Mouse (Mus musculus): ENCODE results near the gene Angpt4. TPM values are rescaled to one million over a fixed set of nuclear protein-coding genes. Genes with fewer than 3 reads are reported as not detected.
A peak's percentile ranks its signal among the peaks of the same experiment; 100 is the strongest.

Angpt4 gene
- total and polyA plus RNA-seq, 2 experiments from 2014 or later = 0.12 TPM; not detected in 1

DNA sequence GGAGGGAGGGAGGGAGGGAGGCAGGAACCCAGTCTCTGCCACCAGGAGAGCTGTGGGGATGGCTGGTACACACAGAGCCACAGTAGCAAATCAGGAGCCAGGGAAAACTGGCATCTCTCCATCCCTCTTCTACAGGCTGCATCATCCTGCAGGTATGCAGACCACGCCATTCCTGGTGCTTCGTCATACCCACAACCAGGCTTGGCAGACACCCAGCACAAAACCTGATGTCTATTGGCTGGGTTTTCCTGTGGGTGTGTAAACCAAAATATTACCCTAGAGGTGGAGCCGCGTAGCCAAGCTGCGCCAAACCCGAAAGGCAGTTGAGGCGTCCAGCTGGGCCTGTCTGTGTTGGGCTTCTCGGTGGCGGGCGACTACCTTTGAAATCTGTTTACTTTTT lies 51.5 kb downstream of the Angpt4 start:
- Histone ChIP-seq H3K4me1 (ENCODE audit: control insufficient read depth, insufficient read depth) (peaks cover 13% of the 10 kb centered on the region), H3K27ac (ENCODE audit: low read depth) (no peak overlapping the region)

DNA sequence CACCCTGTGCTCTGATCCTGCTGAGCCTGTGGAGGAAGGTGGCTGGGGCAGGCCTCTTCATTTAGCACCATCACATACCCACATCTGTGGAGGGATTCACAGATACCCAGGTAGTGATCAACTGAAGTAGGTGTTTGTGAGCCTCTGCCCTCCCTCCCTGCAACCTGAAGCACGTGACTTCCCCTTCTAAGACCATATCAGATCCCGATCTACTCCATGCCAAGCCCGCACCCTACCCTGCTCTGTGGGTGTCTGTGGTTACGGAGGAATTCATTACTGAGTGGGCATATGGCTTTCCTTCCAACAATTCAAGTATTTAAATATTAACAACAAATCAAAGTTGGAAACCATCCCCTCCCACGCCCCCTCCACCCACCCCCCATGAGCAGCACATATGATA lies 52.3 kb downstream of the Angpt4 start:
- no peak overlapping the region for H3K4me2 ChIP-seq (ENCODE audit: low read depth, low read length)
- H3K27me3 ChIP-seq (ENCODE audit: control insufficient read depth, insufficient read depth, low read length) = no peaks in the 10 kb centered on the region
- H3K9me3 ChIP-seq (replicated peaks; ENCODE audit: control insufficient read depth, low read length) = no peaks in the 10 kb centered on the region
- ATAC-seq (ENCODE audit: insufficient read depth, low read depth) (no peak), DNase-seq (ENCODE audit: low spot score) (no peak)
- no peak overlapping the region for H3K27ac ChIP-seq (ENCODE audit: low read depth)
- TF ChIP-seq CTCF (IDR thresholded peaks at IDR 0.05; ENCODE audit: low read depth) (no peak), EP300 (IDR thresholded peaks at IDR 0.05; ENCODE audit: low read depth) (no peak)
- H3K4me1 ChIP-seq (ENCODE audit: control insufficient read depth, insufficient read depth) = peaks cover 13% of the 10 kb centered on the region
- H3K36me3 ChIP-seq (replicated peaks; ENCODE audit: control insufficient read depth, insufficient read depth, low read length) = no peaks in the 10 kb centered on the region
- no peak overlapping the region for H3K9ac ChIP-seq (replicated peaks; ENCODE audit: low read depth, low read length)
- 79% methylated on average over 5 of the region's 5 CpGs for WGBS
- H3K4me3 ChIP-seq (ENCODE audit: low read depth, low read length) = no peak overlapping the region

More for the DNA sequence above, 51.5 kb downstream of the Angpt4 start:
- ATAC-seq (ENCODE audit: insufficient read depth, low read depth) (peak; percentile 75), DNase-seq (ENCODE audit: low spot score) (peak; percentile 74)
- Histone ChIP-seq H3K4me2 (ENCODE audit: low read depth, low read length) (no peak overlapping the region), H3K27me3 (ENCODE audit: control insufficient read depth, insufficient read depth, low read length) (no peaks in the 10 kb centered on the region), H3K4me3 (ENCODE audit: low read depth, low read length) (no peak overlapping the region), H3K9me3 (replicated peaks; ENCODE audit: control insufficient read depth, low read length) (no peaks in the 10 kb centered on the region), H3K36me3 (replicated peaks; ENCODE audit: control insufficient read depth, insufficient read depth, low read length) (no peaks in the 10 kb centered on the region), H3K9ac (replicated peaks; ENCODE audit: low read depth, low read length) (no peak overlapping the region)
- 37% methylated on average over 10 of the region's 10 CpGs for WGBS
- TF ChIP-seq EP300 (IDR thresholded peaks at IDR 0.05; ENCODE audit: low read depth) (no peak), CTCF (IDR thresholded peaks at IDR 0.05; ENCODE audit: low read depth) (no peak)

DNA sequence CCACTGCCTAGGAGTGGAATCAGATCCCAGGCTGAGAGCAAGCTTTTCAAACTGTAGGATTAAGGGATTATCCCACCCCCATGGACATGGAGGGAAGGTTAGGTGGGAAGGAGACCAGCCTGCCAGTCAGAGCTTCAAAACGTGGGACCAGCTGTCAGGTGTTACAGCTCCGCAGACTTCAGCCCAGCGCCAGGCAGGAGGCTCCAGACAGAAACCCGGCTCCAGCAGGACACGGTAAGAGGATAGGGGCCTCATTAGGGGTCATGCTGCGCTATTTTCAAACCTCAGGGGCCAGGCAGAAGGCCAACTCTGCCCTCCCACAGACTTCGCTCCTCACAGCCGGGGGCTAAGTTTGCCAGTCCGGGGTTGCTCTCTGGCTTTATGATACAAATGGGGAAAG lies 53.0 kb downstream of the Angpt4 start:
- H3K4me3 ChIP-seq (ENCODE audit: low read depth, low read length) = no peak overlapping the region
- no peaks in the 10 kb centered on the region for H3K9me3 ChIP-seq (replicated peaks; ENCODE audit: control insufficient read depth, low read length)
- DNase-seq (ENCODE audit: low spot score) (no peak), ATAC-seq (ENCODE audit: insufficient read depth, low read depth) (no peak)
- H3K4me2 ChIP-seq (ENCODE audit: low read depth, low read length) = no peak overlapping the region
- 15% methylated on average over 9 of the region's 9 CpGs for WGBS
- no peak overlapping the region for H3K27ac ChIP-seq (ENCODE audit: low read depth)
- no peaks in the 10 kb centered on the region for H3K27me3 ChIP-seq (ENCODE audit: control insufficient read depth, insufficient read depth, low read length)
- TF ChIP-seq EP300 (IDR thresholded peaks at IDR 0.05; ENCODE audit: low read depth) = no peak
- no peak overlapping the region for H3K9ac ChIP-seq (replicated peaks; ENCODE audit: low read depth, low read length)
- peaks cover 13% of the 10 kb centered on the region for H3K4me1 ChIP-seq (ENCODE audit: control insufficient read depth, insufficient read depth)
- no peaks in the 10 kb centered on the region; the same call in 1 of the 2 replicates for H3K36me3 ChIP-seq (replicated peaks; ENCODE audit: control insufficient read depth, insufficient read depth, low read length)

DNA sequence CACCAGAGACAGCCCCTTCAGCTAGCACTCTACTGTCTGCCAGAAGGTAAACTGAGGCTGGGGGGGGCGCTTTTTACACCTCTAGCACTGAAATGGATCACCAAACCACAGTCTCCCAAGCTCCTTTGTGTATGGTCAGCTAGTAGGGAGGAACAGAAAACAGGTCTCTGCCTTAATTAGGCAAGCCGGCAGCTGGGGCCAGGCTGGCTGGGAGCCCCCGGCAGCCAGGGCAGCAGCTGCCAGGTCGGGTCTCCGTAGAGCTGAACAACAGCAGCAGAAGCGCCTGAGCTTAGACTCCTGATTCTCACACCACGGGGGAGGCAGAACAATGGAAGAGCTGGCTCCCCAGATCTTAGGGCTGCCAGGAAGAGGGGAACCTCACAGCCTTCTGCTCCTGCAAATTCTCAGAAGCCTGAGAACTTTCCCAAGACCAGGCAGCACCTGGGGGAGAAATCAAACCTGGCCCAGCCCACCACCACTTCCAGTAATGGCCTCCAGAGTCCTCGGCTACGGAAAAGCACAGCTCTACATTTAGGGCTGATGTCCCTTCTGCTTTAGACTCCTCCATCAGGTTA lies 56.3 kb downstream of the Angpt4 start:
- no peak for TF ChIP-seq EP300 (IDR thresholded peaks at IDR 0.05; ENCODE audit: low read depth)
- TF ChIP-seq CTCF (IDR thresholded peaks at IDR 0.05; ENCODE audit: low read depth) = no peak
- 49% methylated on average over 9 of the region's 9 CpGs for whole genome bisulfite sequencing
- peaks cover 8% of the 10 kb centered on the region; the same call in 1 of the 2 replicates for H3K36me3 ChIP-seq (replicated peaks; ENCODE audit: control insufficient read depth, insufficient read depth, low read length)
- ATAC-seq (ENCODE audit: insufficient read depth, low read depth) = no peak
- no peak overlapping the region for H3K4me2 ChIP-seq (ENCODE audit: low read depth, low read length)
- no peak overlapping the region for H3K4me3 ChIP-seq (ENCODE audit: low read depth, low read length)
- DNase-seq (ENCODE audit: low spot score) = no peak
- no peak overlapping the region for H3K9ac ChIP-seq (replicated peaks; ENCODE audit: low read depth, low read length)
- no peak overlapping the region for H3K27ac ChIP-seq (ENCODE audit: low read depth)
- no peaks in the 10 kb centered on the region for H3K9me3 ChIP-seq (replicated peaks; ENCODE audit: control insufficient read depth, low read length)
- H3K4me1 ChIP-seq (ENCODE audit: control insufficient read depth, insufficient read depth) = peaks cover 20% of the 10 kb centered on the region
- peaks cover 17% of the 10 kb centered on the region; the same call in 1 of the 2 replicates for H3K27me3 ChIP-seq (ENCODE audit: control insufficient read depth, insufficient read depth, low read length)

DNA sequence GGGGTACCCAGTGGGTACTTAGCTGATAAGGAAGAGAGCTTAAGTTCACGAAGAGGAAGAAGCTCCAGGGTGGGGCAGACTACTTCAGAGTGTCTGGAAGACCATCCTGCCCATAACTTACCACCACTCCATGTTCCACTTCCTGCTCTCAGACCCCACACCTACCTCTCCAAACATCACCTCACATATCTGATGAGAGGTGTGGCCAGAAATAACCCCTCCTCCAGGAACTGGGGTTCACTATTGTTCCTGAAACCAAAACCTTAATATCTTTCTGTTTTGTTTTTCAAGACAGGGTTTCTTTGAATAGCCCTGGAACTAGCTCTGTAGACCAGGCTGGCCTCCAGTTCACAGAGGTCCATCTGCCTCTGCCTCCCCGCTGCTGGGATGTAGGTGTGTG lies 56.8 kb downstream of the Angpt4 start:
- ATAC-seq (ENCODE audit: insufficient read depth, low read depth) (no peak), DNase-seq (ENCODE audit: low spot score) (no peak)
- no peak for TF ChIP-seq CTCF (IDR thresholded peaks at IDR 0.05; ENCODE audit: low read depth)
- no peak for TF ChIP-seq EP300 (IDR thresholded peaks at IDR 0.05; ENCODE audit: low read depth)
- Histone ChIP-seq H3K4me3 (ENCODE audit: low read depth, low read length) (no peak overlapping the region), H3K27ac (ENCODE audit: low read depth) (no peak overlapping the region), H3K4me2 (ENCODE audit: low read depth, low read length) (no peak overlapping the region), H3K36me3 (replicated peaks; ENCODE audit: control insufficient read depth, insufficient read depth, low read length) (peaks cover 8% of the 10 kb centered on the region; the same call in 1 of the 2 replicates), H3K4me1 (ENCODE audit: control insufficient read depth, insufficient read depth) (peaks cover 23% of the 10 kb centered on the region), H3K27me3 (ENCODE audit: control insufficient read depth, insufficient read depth, low read length) (peaks cover 23% of the 10 kb centered on the region; the same call in 1 of the 2 replicates), H3K9ac (replicated peaks; ENCODE audit: low read depth, low read length) (no peak overlapping the region), H3K9me3 (replicated peaks; ENCODE audit: control insufficient read depth, low read length) (no peaks in the 10 kb centered on the region)
- 83% methylated on average over 2 of the region's 2 CpGs for WGBS

DNA sequence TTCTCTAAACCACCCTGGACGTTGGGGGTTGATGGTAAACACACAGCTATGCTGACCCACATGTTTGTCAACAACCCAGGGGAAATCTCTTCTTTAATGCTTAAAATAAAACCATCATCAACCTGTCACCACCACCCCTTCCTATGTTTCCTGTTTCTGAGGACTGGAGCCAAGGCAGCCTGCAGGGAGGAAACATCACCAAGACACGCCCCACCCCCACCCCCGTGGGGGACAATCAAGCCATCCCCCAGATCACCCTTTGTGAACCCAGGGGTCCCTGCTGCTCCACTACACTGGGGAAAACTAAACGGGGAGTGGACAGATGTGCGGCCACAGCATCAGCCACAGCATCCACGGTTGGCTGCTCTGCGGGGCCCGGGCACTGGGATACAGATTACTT lies 57.4 kb downstream of the Angpt4 start:
- Histone ChIP-seq H3K27me3 (ENCODE audit: control insufficient read depth, insufficient read depth, low read length) (peaks cover 23% of the 10 kb centered on the region; the same call in 1 of the 2 replicates), H3K9me3 (replicated peaks; ENCODE audit: control insufficient read depth, low read length) (no peaks in the 10 kb centered on the region), H3K4me3 (ENCODE audit: low read depth, low read length) (no peak overlapping the region), H3K36me3 (replicated peaks; ENCODE audit: control insufficient read depth, insufficient read depth, low read length) (peaks cover 8% of the 10 kb centered on the region; the same call in 1 of the 2 replicates), H3K4me1 (ENCODE audit: control insufficient read depth, insufficient read depth) (peaks cover 25% of the 10 kb centered on the region), H3K4me2 (ENCODE audit: low read depth, low read length) (no peak overlapping the region), H3K27ac (ENCODE audit: low read depth) (no peak overlapping the region), H3K9ac (replicated peaks; ENCODE audit: low read depth, low read length) (no peak overlapping the region)
- TF ChIP-seq CTCF (IDR thresholded peaks at IDR 0.05; ENCODE audit: low read depth) (no peak), EP300 (IDR thresholded peaks at IDR 0.05; ENCODE audit: low read depth) (no peak)
- DNase-seq (ENCODE audit: low spot score) (no peak), ATAC-seq (ENCODE audit: insufficient read depth, low read depth) (no peak)
- 77% methylated on average over 8 of the region's 8 CpGs for WGBS

Measured in heart, postnatal 0 days (tissue).